Mouse (Mus musculus): Measurements from ENCODE around the gene Mrtfb. TPM values are rescaled to one million over a fixed set of nuclear protein-coding genes. Genes with fewer than 3 reads are reported as not detected.

Mrtfb gene
- total RNA-seq, 1 experiment from 2014 or later, result 4.6 TPM

- no peak for ATAC-seq (replicated peaks; ENCODE audit: insufficient number of reproducible peaks, low FRiP score, low TSS enrichment, poor library complexity, severe bottlenecking)
These were observed 163.5 kb downstream of the Mrtfb start for GRCm38 (mm10) chr16:13419752-13420151.

GRCm38 (mm10) chr16:13422522-13422921 is 166.2 kb downstream of the Mrtfb start:
- ATAC-seq (replicated peaks; ENCODE audit: insufficient number of reproducible peaks, low FRiP score, low TSS enrichment, poor library complexity, severe bottlenecking), result no peak

GRCm38 (mm10) chr16:13423587-13424355 is 167.5 kb downstream of the Mrtfb start:
- ATAC-seq (replicated peaks; ENCODE audit: insufficient number of reproducible peaks, low FRiP score, low TSS enrichment, poor library complexity, severe bottlenecking), result no peak

- ATAC-seq (replicated peaks; ENCODE audit: insufficient number of reproducible peaks, low FRiP score, low TSS enrichment, poor library complexity, severe bottlenecking), result no peak
These were observed 169.5 kb downstream of the Mrtfb start for GRCm38 (mm10) chr16:13425804-13426203.

- ATAC-seq (replicated peaks; ENCODE audit: insufficient number of reproducible peaks, low FRiP score, low TSS enrichment, poor library complexity, severe bottlenecking), result no peak
These were observed 170.7 kb downstream of the Mrtfb start for GRCm38 (mm10) chr16:13426831-13427589.

- ATAC-seq (replicated peaks; ENCODE audit: insufficient number of reproducible peaks, low FRiP score, low TSS enrichment, poor library complexity, severe bottlenecking), result no peak
These were observed 171.8 kb downstream of the Mrtfb start for GRCm38 (mm10) chr16:13428077-13428476.

GRCm38 (mm10) chr16:13428806-13429205 is 172.5 kb downstream of the Mrtfb start:
- ATAC-seq (replicated peaks; ENCODE audit: insufficient number of reproducible peaks, low FRiP score, low TSS enrichment, poor library complexity, severe bottlenecking), result no peak

- no peak for ATAC-seq (replicated peaks; ENCODE audit: insufficient number of reproducible peaks, low FRiP score, low TSS enrichment, poor library complexity, severe bottlenecking)
These were observed 173.8 kb downstream of the Mrtfb start for GRCm38 (mm10) chr16:13429921-13430606.

- ATAC-seq (replicated peaks; ENCODE audit: insufficient number of reproducible peaks, low FRiP score, low TSS enrichment, poor library complexity, severe bottlenecking), result no peak
These were observed 174.7 kb downstream of the Mrtfb start for GRCm38 (mm10) chr16:13430940-13431339.

- ATAC-seq (replicated peaks; ENCODE audit: insufficient number of reproducible peaks, low FRiP score, low TSS enrichment, poor library complexity, severe bottlenecking), result no peak
These were observed 179.3 kb downstream of the Mrtfb start for GRCm38 (mm10) chr16:13435627-13436026.

- ATAC-seq (replicated peaks; ENCODE audit: insufficient number of reproducible peaks, low FRiP score, low TSS enrichment, poor library complexity, severe bottlenecking), result peak; percentile 65
These were observed 180.9 kb downstream of the Mrtfb start for GRCm38 (mm10) chr16:13437037-13437769.

- peak; percentile 40 for ATAC-seq (replicated peaks; ENCODE audit: insufficient number of reproducible peaks, low FRiP score, low TSS enrichment, poor library complexity, severe bottlenecking)
These were observed 181.6 kb downstream of the Mrtfb start for GRCm38 (mm10) chr16:13437770-13438372.

- 0 out of 2 replicates have a peak, but pooled peaks have one; percentile 40 for ATAC-seq (replicated peaks; ENCODE audit: insufficient number of reproducible peaks, low FRiP score, low TSS enrichment, poor library complexity, severe bottlenecking)
These were observed 184.2 kb downstream of the Mrtfb start for GRCm38 (mm10) chr16:13440468-13440867.

- no peak for ATAC-seq (replicated peaks; ENCODE audit: insufficient number of reproducible peaks, low FRiP score, low TSS enrichment, poor library complexity, severe bottlenecking)
These were observed 187.5 kb downstream of the Mrtfb start for GRCm38 (mm10) chr16:13443764-13444163.

GRCm38 (mm10) chr16:13445461-13445860 is 189.2 kb downstream of the Mrtfb start:
- ATAC-seq (replicated peaks; ENCODE audit: insufficient number of reproducible peaks, low FRiP score, low TSS enrichment, poor library complexity, severe bottlenecking), result no peak

GRCm38 (mm10) chr16:13446488-13446887 is 190.2 kb downstream of the Mrtfb start:
- ATAC-seq (replicated peaks; ENCODE audit: insufficient number of reproducible peaks, low FRiP score, low TSS enrichment, poor library complexity, severe bottlenecking), result no peak

- no peak for ATAC-seq (replicated peaks; ENCODE audit: insufficient number of reproducible peaks, low FRiP score, low TSS enrichment, poor library complexity, severe bottlenecking)
These were observed 190.6 kb downstream of the Mrtfb start for GRCm38 (mm10) chr16:13446971-13447283.

GRCm38 (mm10) chr16:13447284-13448050 is 191.2 kb downstream of the Mrtfb start:
- ATAC-seq (replicated peaks; ENCODE audit: insufficient number of reproducible peaks, low FRiP score, low TSS enrichment, poor library complexity, severe bottlenecking), result no peak

Measured in monocyte, adult 5-6 weeks (primary cell).